Mouse (Mus musculus) ZHBTc4 (cell line): ENCODE data around the gene Polh.

Source experiments
- DNase-seq: peaks from one replicate; pipeline ENCODE4 v3.0.0-alpha.2; 2011; ENCODE audit warnings: low read depth, low spot score

Gene Polh

DNA sequence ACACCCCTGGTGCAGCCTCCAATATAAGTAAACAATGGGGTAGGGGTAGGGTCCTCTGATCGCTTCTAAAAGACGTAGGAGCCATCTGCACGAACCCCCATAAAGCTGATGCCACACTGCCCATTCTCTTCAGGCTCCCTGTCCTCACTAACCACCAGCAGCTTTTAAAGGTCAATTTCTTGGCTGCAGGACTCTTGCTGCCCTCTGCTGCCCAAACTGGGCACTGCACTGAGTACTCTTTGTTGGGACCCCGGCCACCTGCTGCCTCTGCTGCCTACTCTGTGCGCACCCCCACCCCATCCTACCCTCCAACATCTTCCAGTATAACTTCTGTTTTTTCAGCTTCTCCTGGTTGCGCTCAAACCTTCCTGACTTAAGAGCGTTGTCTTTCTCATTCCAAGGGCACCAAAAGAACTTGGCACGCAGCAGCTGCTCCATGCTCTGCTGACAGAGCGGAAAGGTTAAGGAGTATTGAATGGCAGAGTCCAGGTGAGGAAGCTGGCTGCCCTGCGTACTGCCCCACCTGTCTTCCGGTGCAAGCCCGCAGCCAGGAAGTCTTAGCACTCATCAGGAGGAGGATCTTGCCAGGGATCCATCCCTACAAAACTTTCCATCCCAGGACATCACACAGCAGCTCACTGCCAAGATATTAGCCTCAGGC is 70.3 kb downstream of the Polh start:
- peak; percentile 80 for DNase-seq

- DNase-seq: peak; percentile 45
Observed at GRCm38 (mm10) chr17:46129741-46130498, 72.5 kb downstream of the Polh start.

DNA sequence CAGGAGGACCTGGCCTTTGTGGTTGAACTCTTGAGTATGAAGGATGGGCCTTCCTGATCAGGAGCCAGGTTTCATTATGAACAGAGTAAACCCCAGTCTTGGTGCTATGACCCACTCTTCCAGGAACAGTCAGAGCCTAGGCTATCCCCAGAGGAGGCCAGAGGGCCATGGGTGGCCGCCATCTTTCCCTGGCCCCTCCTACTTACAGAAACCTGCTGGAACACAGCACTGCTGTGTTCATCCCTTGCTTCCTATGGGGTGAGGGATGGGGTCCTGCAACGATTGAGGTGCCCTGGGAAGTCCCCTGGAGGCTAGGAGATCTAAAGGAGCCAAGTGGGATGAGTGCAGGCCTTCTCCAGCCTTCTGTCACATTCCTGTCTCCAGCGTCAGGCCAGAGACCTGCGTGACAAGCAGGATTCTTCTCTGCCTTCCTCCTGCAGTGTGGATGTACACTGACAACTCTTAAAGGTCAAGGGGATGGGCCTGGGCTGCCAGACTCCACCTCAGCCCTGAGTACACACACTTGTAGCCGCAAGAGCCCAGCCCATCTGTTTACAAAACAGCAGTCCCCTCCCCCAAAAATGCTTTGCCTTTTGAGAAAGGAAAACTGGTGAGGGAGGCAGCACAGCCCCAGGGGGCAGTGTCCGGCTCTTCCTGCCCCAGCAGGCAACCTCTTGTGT is 74.5 kb downstream of the Polh start:
- peak; percentile 79 for DNase-seq

- DNase-seq: no peak
Observed at GRCm38 (mm10) chr17:46126608-46127007, 75.8 kb downstream of the Polh start.

DNA sequence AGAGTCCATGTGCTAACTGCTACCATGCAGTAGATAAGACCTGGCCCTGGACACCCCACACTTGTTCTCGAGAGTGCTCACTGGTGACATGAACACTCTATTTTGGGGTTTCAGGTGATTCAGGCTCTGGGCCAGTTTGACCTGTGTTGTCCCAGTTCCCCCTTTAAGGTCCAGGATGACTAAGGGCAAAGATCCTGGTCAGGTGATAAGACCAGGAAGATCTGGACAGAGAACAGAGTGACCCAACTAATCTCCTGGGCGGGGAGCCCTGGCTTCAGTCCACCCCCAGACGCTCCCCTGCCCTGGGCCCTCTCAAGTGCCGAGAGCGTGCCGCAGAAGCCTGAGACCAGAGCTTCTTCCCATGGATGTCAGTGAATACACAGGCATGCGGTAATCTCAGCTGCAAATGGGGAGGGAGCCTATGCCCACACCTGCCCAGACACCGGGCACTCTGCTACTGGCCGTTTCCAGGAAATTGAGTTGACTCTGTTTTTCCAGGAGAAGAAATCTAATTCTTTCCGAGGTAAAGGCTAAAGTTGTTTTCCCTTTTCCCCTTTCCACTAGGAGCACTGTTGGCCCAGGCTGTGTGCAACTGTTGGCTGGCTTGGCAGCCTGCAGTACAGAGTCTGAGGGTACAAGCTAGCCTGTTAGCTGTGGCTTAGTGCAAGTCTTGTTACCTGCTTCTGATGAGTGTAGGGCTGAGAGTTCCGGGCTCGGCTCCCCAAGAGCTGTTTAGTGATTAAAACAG is 78.3 kb downstream of the Polh start:
- DNase-seq: no peak

GRCm38 (mm10) chr17:46123285-46123684 is 79.2 kb downstream of the Polh start:
- no peak for DNase-seq

DNA sequence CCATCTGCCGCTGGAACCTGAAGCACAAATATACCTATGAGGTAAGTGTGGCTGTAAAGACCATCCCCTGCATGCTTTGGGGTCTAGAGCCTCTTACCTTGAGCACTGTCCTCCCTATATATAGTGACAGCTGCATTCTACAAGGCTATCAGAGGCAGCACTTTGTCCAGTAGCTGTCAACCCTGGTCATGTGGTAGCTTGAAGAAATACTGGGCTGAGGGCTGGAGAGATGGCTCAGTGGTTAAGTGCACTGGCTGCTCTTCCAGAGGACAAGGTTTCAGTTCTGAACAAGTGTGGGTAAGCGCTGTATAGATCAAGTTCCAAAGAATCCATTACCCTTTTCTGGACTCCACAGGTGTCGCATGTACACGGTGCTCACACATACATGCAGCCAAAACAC is 79.7 kb downstream of the Polh start:
- no peak for DNase-seq
